Mouse (Mus musculus): ENCODE measurements around the gene Myzap.

Gene Myzap

GRCm38 (mm10) chr9:71599861-71600260 lies 7.7 kb upstream of the Myzap start:
- no peak for DNase-seq (ENCODE audit: low spot score)

- no peak for DNase-seq (ENCODE audit: low spot score)
Observed at GRCm38 (mm10) chr9:71596888-71597287, 4.7 kb upstream of the Myzap start.

GRCm38 (mm10) chr9:71592577-71593285 lies 571 bp upstream of the Myzap start:
- no peak for DNase-seq (ENCODE audit: low spot score)

- no peak for DNase-seq (ENCODE audit: low spot score)
Observed at GRCm38 (mm10) chr9:71591106-71591505, 1.1 kb downstream of the Myzap start.

- DNase-seq (ENCODE audit: low spot score): no peak
Observed at GRCm38 (mm10) chr9:71589771-71590170, 2.4 kb downstream of the Myzap start.

GRCm38 (mm10) chr9:71588930-71589592 lies 3.1 kb downstream of the Myzap start:
- no peak for DNase-seq (ENCODE audit: low spot score)

- DNase-seq (ENCODE audit: low spot score): no peak
Observed at GRCm38 (mm10) chr9:71586408-71586807, 5.8 kb downstream of the Myzap start.

GRCm38 (mm10) chr9:71582771-71583170 lies 9.4 kb downstream of the Myzap start:
- no peak for DNase-seq (ENCODE audit: low spot score)

- no peak for DNase-seq (ENCODE audit: low spot score)
Observed at GRCm38 (mm10) chr9:71578896-71579564, 13.1 kb downstream of the Myzap start.

GRCm38 (mm10) chr9:71574440-71574839 lies 17.7 kb downstream of the Myzap start:
- no peak for DNase-seq (ENCODE audit: low spot score)

- no peak for DNase-seq (ENCODE audit: low spot score)
Observed at GRCm38 (mm10) chr9:71573771-71574340, 18.3 kb downstream of the Myzap start.

GRCm38 (mm10) chr9:71571150-71571633 lies 21.0 kb downstream of the Myzap start:
- DNase-seq (ENCODE audit: low spot score): no peak

- DNase-seq (ENCODE audit: low spot score): no peak
Observed at GRCm38 (mm10) chr9:71570170-71570569, 22.0 kb downstream of the Myzap start.

GRCm38 (mm10) chr9:71568323-71568942 lies 23.7 kb downstream of the Myzap start:
- DNase-seq (ENCODE audit: low spot score): no peak

- no peak for DNase-seq (ENCODE audit: low spot score)
Observed at GRCm38 (mm10) chr9:71567391-71567790, 24.8 kb downstream of the Myzap start.

GRCm38 (mm10) chr9:71566763-71567162 lies 25.4 kb downstream of the Myzap start:
- no peak for DNase-seq (ENCODE audit: low spot score)

GRCm38 (mm10) chr9:71557737-71558136 lies 34.4 kb downstream of the Myzap start:
- DNase-seq (ENCODE audit: low spot score): peak; percentile 8

GRCm38 (mm10) chr9:71554001-71554400 lies 38.2 kb downstream of the Myzap start:
- DNase-seq (ENCODE audit: low spot score): no peak

GRCm38 (mm10) chr9:71550176-71550575 lies 42.0 kb downstream of the Myzap start:
- DNase-seq (ENCODE audit: low spot score): no peak

- DNase-seq (ENCODE audit: low spot score): no peak
Observed at GRCm38 (mm10) chr9:71547704-71548275, 44.4 kb downstream of the Myzap start.

GRCm38 (mm10) chr9:71544831-71545230 lies 47.3 kb downstream of the Myzap start:
- no peak for DNase-seq (ENCODE audit: low spot score)
